Mouse (Mus musculus) kidney, adult 2 months (tissue): ENCODE data around the gene Dnah8.

Experiments
- CTCF ChIP-seq: fragments of 200-500 bp; conservative IDR thresholded peaks from 2 replicates; pipeline ENCODE4 v1.5.1; 2011; ENCODE audit warnings: low read depth, mild to moderate bottlenecking, control low read depth, low read length, moderate library complexity, mixed read lengths; ENCODE audit not compliant: insufficient read depth, insufficient read length
- POLR2A ChIP-seq: fragments of 200-500 bp; IDR thresholded peaks from one replicate; pipeline ENCODE4 v1.6.1; 2011; ENCODE audit warnings: low read depth, low read length, control low read depth

GRCm38 (mm10) chr17:30750269-30750668 is 126.1 kb downstream of the Dnah8 start:
- TF ChIP-seq POLR2A (no peak), CTCF (no peak)
